In genomic region chr19:24509391-24509790, GRCm38 (mm10) we compare ENCODE assay signal across 21 mouse cellular contexts. TPM values are rescaled to one million over a fixed set of nuclear protein-coding genes. Genes with fewer than 3 reads are reported as not detected.
DNase-seq lines count a peak whose midpoint lies in the region; ATAC-seq and TF ChIP-seq lines count a peak whose summit lies in the region.
"Had no signal": no experiment of that assay in that cellular context is flagged by ENCODE, and none has a peak within 500 bp of the region (broad histone marks: within the 10 kb centered on the region; RNA-seq: fewer than 3 reads in every experiment).

No protein-coding gene starts in this region.

- TF ChIP-seq CTCF in heart, adult 2 months (IDR thresholded peaks at IDR 0.05), result no peak
- TF ChIP-seq CTCF in liver, postnatal 0 days (IDR thresholded peaks at IDR 0.05; ENCODE audit: low read depth), result no peak

- no peak overlapping the region for H3K4me2 ChIP-seq in heart, embryonic 13.5 days
- H3K4me2 ChIP-seq in liver, embryonic 13.5 days, result no peak overlapping the region
- H3K4me2 ChIP-seq in liver, postnatal 0 days (ENCODE audit: low read depth, low read length), result no peak overlapping the region
- H3K4me2 ChIP-seq: embryonic facial prominence, embryonic 13.5 days; forebrain, embryonic 13.5 days; heart, embryonic 11.5 days; hindbrain, embryonic 13.5 days had no signal

- 59% methylated on average over 6 of the region's 6 CpGs for WGBS in heart, embryonic 13.5 days
- 61% methylated on average over 6 of the region's 6 CpGs for WGBS in heart, adult 2 months
- 82% methylated on average over 6 of the region's 6 CpGs for WGBS in liver, embryonic 13.5 days (ENCODE audit: insufficient replicate concordance)
- 72% methylated on average over 6 of the region's 6 CpGs for WGBS in liver, postnatal 0 days (ENCODE audit: insufficient replicate concordance)

- H3K9ac ChIP-seq in heart, embryonic 13.5 days, result no peak overlapping the region
- no peak overlapping the region for H3K9ac ChIP-seq in heart, adult 2 months (ENCODE audit: low read depth, low read length)
- H3K9ac ChIP-seq in liver, embryonic 13.5 days, result peak overlapping the region; percentile 34; the same call in 1 of the 2 replicates
- H3K9ac ChIP-seq in liver, postnatal 0 days (replicated peaks), result no peak overlapping the region
- H3K9ac ChIP-seq: embryonic facial prominence, embryonic 13.5 days; forebrain, embryonic 13.5 days; forebrain, postnatal 0 days; hindbrain, embryonic 13.5 days had no signal

- no peak for TF ChIP-seq EP300 in heart, adult 2 months (IDR thresholded peaks at IDR 0.05; ENCODE audit: insufficient read depth, low read depth, low read length)
- TF ChIP-seq EP300 in liver, postnatal 0 days (IDR thresholded peaks at IDR 0.05; ENCODE audit: low read depth), result no peak

- H3K27ac ChIP-seq in heart, embryonic 13.5 days (replicated peaks), result peak overlapping the region; percentile 36; the same call in 1 of the 2 replicates
- H3K27ac ChIP-seq in heart, adult 2 months, result no peak overlapping the region
- peak overlapping the region; percentile 99 for H3K27ac ChIP-seq in liver, embryonic 13.5 days
- H3K27ac ChIP-seq in liver, postnatal 0 days (ENCODE audit: low read depth), result no peak overlapping the region
- H3K27ac ChIP-seq: embryonic facial prominence, embryonic 13.5 days; forebrain, embryonic 13.5 days; gastrocnemius, adult 2 months; hindbrain, embryonic 13.5 days had no signal

- no peak for ATAC-seq in heart, embryonic 13.5 days (ENCODE audit: extremely low read depth, insufficient number of reproducible peaks, low FRiP score, low TSS enrichment)
- no peak for ATAC-seq in liver, embryonic 13.5 days (ENCODE audit: low read depth)
- no peak for ATAC-seq in liver, postnatal 0 days
- ATAC-seq in erythroblast, adult 5-6 weeks (replicated peaks; ENCODE audit: low FRiP score, poor library complexity, severe bottlenecking), result peak; percentile 19; the same call in 1 of the 2 replicates
- 0 out of 2 replicates have a peak, but pooled peaks have one; percentile 29 for ATAC-seq in megakaryocyte-erythroid progenitor cell, adult 5-6 weeks (replicated peaks; ENCODE audit: low FRiP score, low TSS enrichment, poor library complexity, severe bottlenecking)
- ATAC-seq: forebrain, embryonic 13.5 days; forebrain, postnatal 0 days had no signal

- no peak for DNase-seq in heart, adult 2 months
- no peak for DNase-seq in liver, embryonic 13.5 days
- no peak for DNase-seq in liver, postnatal 0 days
- DNase-seq in layer of hippocampus, postnatal 10 days (ENCODE audit: low spot score in 2 of 2), result no peak
- DNase-seq: adrenal gland, adult 2 months; adrenal gland, postnatal 25 days; cerebellum, adult 18-20 months; cerebellum, adult 9-11 months; cerebellum, postnatal 36 days; forebrain, postnatal 0 days; gastrocnemius, adult 2 months; gastrocnemius, postnatal 25 days; heart, postnatal 4 days had no signal

- no peak for TF ChIP-seq POLR2A in heart, adult 2 months (IDR thresholded peaks at IDR 0.05; ENCODE audit: insufficient read depth, low read depth, low read length)

- no peaks in the 10 kb centered on the region for H3K27me3 ChIP-seq in heart, embryonic 13.5 days (replicated peaks)
- no peaks in the 10 kb centered on the region for H3K27me3 ChIP-seq in heart, adult 2 months (ENCODE audit: control insufficient read depth, insufficient read depth, low read length)
- no peaks in the 10 kb centered on the region for H3K27me3 ChIP-seq in liver, embryonic 13.5 days
- no peaks in the 10 kb centered on the region for H3K27me3 ChIP-seq in liver, postnatal 0 days (ENCODE audit: insufficient read depth, low read length)
- H3K27me3 ChIP-seq: CH12.LX; embryonic facial prominence, embryonic 13.5 days; forebrain, embryonic 13.5 days had no signal

- no peaks in the 10 kb centered on the region for H3K79me2 ChIP-seq in heart, adult 2 months (replicated peaks; ENCODE audit: control insufficient read depth, insufficient read depth, low read length)

- no peaks in the 10 kb centered on the region for H3K36me3 ChIP-seq in heart, embryonic 13.5 days
- H3K36me3 ChIP-seq in heart, adult 2 months (ENCODE audit: control insufficient read depth, insufficient read depth, low read length), result no peaks in the 10 kb centered on the region
- H3K36me3 ChIP-seq in liver, embryonic 13.5 days, result no peaks in the 10 kb centered on the region
- no peaks in the 10 kb centered on the region for H3K36me3 ChIP-seq in liver, postnatal 0 days (replicated peaks; ENCODE audit: insufficient read depth, low read length)
- H3K36me3 ChIP-seq: embryonic facial prominence, embryonic 13.5 days; hindbrain, embryonic 13.5 days had no signal

- H3K9me3 ChIP-seq in heart, embryonic 13.5 days, result no peaks in the 10 kb centered on the region
- no peaks in the 10 kb centered on the region for H3K9me3 ChIP-seq in liver, embryonic 13.5 days (replicated peaks)
- H3K9me3 ChIP-seq in liver, postnatal 0 days (ENCODE audit: low read length), result no peaks in the 10 kb centered on the region
- H3K9me3 ChIP-seq: embryonic facial prominence, embryonic 13.5 days; forebrain, embryonic 13.5 days; hindbrain, embryonic 13.5 days had no signal

- H3K4me3 ChIP-seq in heart, embryonic 13.5 days, result no peak overlapping the region
- H3K4me3 ChIP-seq in heart, adult 2 months, result no peak overlapping the region
- no peak overlapping the region for H3K4me3 ChIP-seq in liver, embryonic 13.5 days (replicated peaks)
- H3K4me3 ChIP-seq in liver, postnatal 0 days (ENCODE audit: low read depth, low read length), result no peak overlapping the region
- H3K4me3 ChIP-seq: embryonic facial prominence, embryonic 13.5 days; forebrain, embryonic 13.5 days; gastrocnemius, adult 2 months; hindbrain, embryonic 13.5 days had no signal

- H3K4me1 ChIP-seq in heart, embryonic 13.5 days, result peaks cover 80% of the 10 kb centered on the region
- no peaks in the 10 kb centered on the region; the same call in 1 of the 2 replicates for H3K4me1 ChIP-seq in heart, adult 2 months (ENCODE audit: control insufficient read depth, insufficient read depth, low read length)
- peaks cover 79% of the 10 kb centered on the region for H3K4me1 ChIP-seq in liver, embryonic 13.5 days (replicated peaks)
- peaks cover 34% of the 10 kb centered on the region for H3K4me1 ChIP-seq in liver, postnatal 0 days (ENCODE audit: insufficient read depth)

- intact Hi-C loops in heart, adult 2 months (cut with DNase I), result no loop called here

RNA-seq across cellular contexts. Expression of gene Fam122a, which starts 32.2 kb away (rescaled TPM):
- 41.1 TPM in 2 replicates for polyA plus RNA-seq in heart, embryonic 13.5 days (2015; fragmentation: Nextera tagmentation; extraction: Ambion mirVana)
- total RNA-seq in heart, adult 2 months (2021), result 10 to 100 TPM; 25.2 to 28.8 TPM
- polyA plus RNA-seq in heart, adult 2 months (2012; rRNA removed), result 26.4 and 27.4 TPM in 2 replicates
- 29.7 and 34.6 TPM in 2 replicates for polyA plus RNA-seq in liver, embryonic 13.5 days (2015; fragmentation: Nextera tagmentation; extraction: Ambion mirVana)
- polyA plus RNA-seq in liver, postnatal 0 days (2015; fragmentation: Nextera tagmentation; extraction: Ambion mirVana), result 28.6 and 30.6 TPM in 2 replicates
- total RNA-seq in erythroblast, adult 5-6 weeks (2015; ENCODE audit: low replicate concordance), result 37.8 and 40.9 TPM in 2 replicates
- total RNA-seq in erythroblast, adult 5-6 weeks (2017; ENCODE audit: low replicate concordance), result 6.3 and 12.1 TPM in 2 replicates
- total RNA-seq in megakaryocyte-erythroid progenitor cell, adult 5-6 weeks (2014; fragmentation: Nextera tagmentation), result 38.7 and 54.7 TPM in 2 replicates
- 5.6 and 7.7 TPM in 2 replicates for total RNA-seq in megakaryocyte-erythroid progenitor cell, adult 5-6 weeks (2017)
- 10 to 100 TPM; 33.3 to 35.4 TPM for total RNA-seq in layer of hippocampus, postnatal 10 days (2021)

RNA-seq across cellular contexts. Expression of gene Pip5k1b, which starts 46.3 kb away (rescaled TPM):
- polyA plus RNA-seq in heart, embryonic 13.5 days (2015; fragmentation: Nextera tagmentation; extraction: Ambion mirVana), result 6.8 and 7.0 TPM in 2 replicates
- total RNA-seq in heart, adult 2 months (2021), result 10 to 100 TPM; 22.2 to 23.1 TPM
- 14.6 and 24.0 TPM in 2 replicates for polyA plus RNA-seq in heart, adult 2 months (2012; rRNA removed)
- 8.5 and 10.2 TPM in 2 replicates for polyA plus RNA-seq in liver, embryonic 13.5 days (2015; fragmentation: Nextera tagmentation; extraction: Ambion mirVana)
- 3.0 and 4.4 TPM in 2 replicates for polyA plus RNA-seq in liver, postnatal 0 days (2015; fragmentation: Nextera tagmentation; extraction: Ambion mirVana)
- total RNA-seq in erythroblast, adult 5-6 weeks (2015; ENCODE audit: low replicate concordance), result 35.4 and 43.9 TPM in 2 replicates
- 34.4 and 43.5 TPM in 2 replicates for total RNA-seq in erythroblast, adult 5-6 weeks (2017; ENCODE audit: low replicate concordance)
- total RNA-seq in megakaryocyte-erythroid progenitor cell, adult 5-6 weeks (2014; fragmentation: Nextera tagmentation), result 20.8 and 25.4 TPM in 2 replicates
- total RNA-seq in megakaryocyte-erythroid progenitor cell, adult 5-6 weeks (2017), result 8.4 and 10.6 TPM in 2 replicates
- total RNA-seq in layer of hippocampus, postnatal 10 days (2021), result 10 to 100 TPM; 21.6 to 21.7 TPM

Comparison
In these comparisons a context has a peak if more than half of its experiments do, and no peak if none do; other contexts are left out.
1. H3K27ac ChIP-seq: peak in heart, embryonic 13.5 days (single experiment) and liver, embryonic 13.5 days (single experiment); none in heart, adult 2 months (single experiment) and liver, postnatal 0 days (single experiment).
2. ATAC-seq: peak in erythroblast, adult 5-6 weeks (single experiment) and megakaryocyte-erythroid progenitor cell, adult 5-6 weeks (single experiment); none in heart, embryonic 13.5 days (single experiment), liver, embryonic 13.5 days (single experiment) and liver, postnatal 0 days (single experiment).